Mouse (Mus musculus): ENCODE measurements around the gene Phf5a. TPM values are rescaled to one million over a fixed set of nuclear protein-coding genes. Genes with fewer than 3 reads are reported as not detected.

The Phf5a gene
- 41.5 and 48.5 TPM in 2 replicates for total RNA-seq (2014; rRNA removed)
- polyA plus RNA-seq (2015; fragmentation: Nextera tagmentation; extraction: Ambion mirVana): 107 and 112 TPM in 2 replicates

DNA sequence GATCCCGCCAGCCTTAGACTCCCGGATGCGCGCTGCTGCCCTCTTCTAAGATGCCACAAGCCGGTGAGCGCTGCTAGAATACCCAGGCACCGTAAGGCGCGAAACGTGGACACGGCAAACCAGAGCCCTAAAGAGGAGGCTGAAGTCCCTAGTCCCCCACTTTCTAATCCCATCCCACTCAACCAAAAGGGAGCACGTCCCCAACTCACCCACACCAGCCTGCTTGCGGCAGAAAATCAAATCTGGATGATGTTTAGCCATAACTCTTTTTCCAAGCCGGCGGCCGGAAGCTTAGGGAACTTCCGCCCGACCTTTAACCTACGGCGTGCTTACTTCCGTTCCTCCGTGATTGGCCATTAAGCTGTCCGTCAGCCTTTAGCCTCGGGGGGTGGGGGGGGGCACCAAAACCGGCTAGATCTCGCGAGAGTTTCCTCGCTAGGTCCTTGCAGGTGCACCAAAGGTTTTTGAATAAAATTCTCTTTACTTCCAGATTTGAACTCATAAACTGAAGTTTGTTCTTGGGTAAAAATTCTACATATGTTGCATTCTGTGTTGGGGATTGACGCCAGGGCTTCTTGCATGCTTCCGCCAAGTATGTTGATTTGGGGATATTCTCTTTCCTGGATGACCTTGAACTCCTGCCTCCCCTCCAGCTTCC lies at the start of gene Phf5a:
Gene Phf5a, minus strand, starts transcription at position 308 of the 658 bp plus-strand sequence.
- Histone ChIP-seq H3K9ac (peak within 1 kb of the TSS; percentile 69), H3K4me3 (ENCODE audit: low read depth, low read length) (peak within 1 kb of the TSS; percentile 54), H3K9me3 (ENCODE audit: low read length) (no peaks in the 10 kb centered on the region), H3K4me2 (ENCODE audit: low read depth) (peak within 1 kb of the TSS; percentile 67), H3K4me1 (ENCODE audit: insufficient read depth) (no peaks in the 10 kb centered on the region), H3K36me3 (ENCODE audit: insufficient read depth) (peaks cover 38% of the 10 kb centered on the region), H3K27me3 (ENCODE audit: insufficient read depth, low read length) (no peaks in the 10 kb centered on the region), H3K27ac (ENCODE audit: low read depth, low read length) (peak within 1 kb of the TSS; percentile 98)
- TF ChIP-seq CTCF (IDR thresholded peaks at IDR 0.05; ENCODE audit: low read depth): no peak
- 2% methylated on average over 30 of the region's 30 CpGs for WGBS
- peak; percentile 98 for DNase-seq
- peak; percentile 94 for ATAC-seq

GRCm38 (mm10) chr15:81921255-81921654 lies 49.5 kb upstream of the Phf5a start:
- no peak overlapping the region for H3K9ac ChIP-seq
- H3K36me3 ChIP-seq (ENCODE audit: insufficient read depth): peaks cover 25% of the 10 kb centered on the region
- H3K27ac ChIP-seq (ENCODE audit: low read depth, low read length): peak overlapping the region; percentile 71
- no peak overlapping the region for H3K4me3 ChIP-seq (ENCODE audit: low read depth, low read length)
- DNase-seq (no peak), ATAC-seq (no peak)
- no peak overlapping the region for H3K4me2 ChIP-seq (ENCODE audit: low read depth)
- TF ChIP-seq CTCF (IDR thresholded peaks at IDR 0.05; ENCODE audit: low read depth): no peak
- no peaks in the 10 kb centered on the region for H3K9me3 ChIP-seq (ENCODE audit: low read length)
- peaks cover 14% of the 10 kb centered on the region for H3K4me1 ChIP-seq (ENCODE audit: insufficient read depth)
- WGBS: 50% methylated on average over 5 of the region's 5 CpGs
- no peaks in the 10 kb centered on the region for H3K27me3 ChIP-seq (ENCODE audit: insufficient read depth, low read length)

- peak; percentile 37 for DNase-seq
- peak; percentile 63 for ATAC-seq
- H3K27me3 ChIP-seq (ENCODE audit: insufficient read depth, low read length): no peaks in the 10 kb centered on the region
- H3K36me3 ChIP-seq (ENCODE audit: insufficient read depth): peaks cover 31% of the 10 kb centered on the region
- H3K4me1 ChIP-seq (ENCODE audit: insufficient read depth): peaks cover 14% of the 10 kb centered on the region
- TF ChIP-seq CTCF (IDR thresholded peaks at IDR 0.05; ENCODE audit: low read depth): no peak
- H3K4me3 ChIP-seq (ENCODE audit: low read depth, low read length): no peak overlapping the region
- H3K27ac ChIP-seq (ENCODE audit: low read depth, low read length): peak overlapping the region; percentile 71
- H3K9me3 ChIP-seq (ENCODE audit: low read length): no peaks in the 10 kb centered on the region
- WGBS: 61% methylated on average over 10 of the region's 10 CpGs
- H3K9ac ChIP-seq: no peak overlapping the region
- no peak overlapping the region for H3K4me2 ChIP-seq (ENCODE audit: low read depth)
Observed at GRCm38 (mm10) chr15:81920546-81921217, 49.0 kb upstream of the Phf5a start.

GRCm38 (mm10) chr15:81919062-81919461 lies 47.4 kb upstream of the Phf5a start:
- H3K4me3 ChIP-seq (ENCODE audit: low read depth, low read length): no peak overlapping the region
- no peaks in the 10 kb centered on the region for H3K4me1 ChIP-seq (ENCODE audit: insufficient read depth)
- DNase-seq (no peak), ATAC-seq (no peak)
- WGBS: 85% methylated on average over 5 of the region's 5 CpGs
- no peak for TF ChIP-seq CTCF (IDR thresholded peaks at IDR 0.05; ENCODE audit: low read depth)
- H3K9ac ChIP-seq: no peak overlapping the region
- no peaks in the 10 kb centered on the region for H3K27me3 ChIP-seq (ENCODE audit: insufficient read depth, low read length)
- H3K27ac ChIP-seq (ENCODE audit: low read depth, low read length): no peak overlapping the region
- H3K9me3 ChIP-seq (ENCODE audit: low read length): no peaks in the 10 kb centered on the region
- H3K36me3 ChIP-seq (ENCODE audit: insufficient read depth): peaks cover 47% of the 10 kb centered on the region
- H3K4me2 ChIP-seq (ENCODE audit: low read depth): no peak overlapping the region

DNA sequence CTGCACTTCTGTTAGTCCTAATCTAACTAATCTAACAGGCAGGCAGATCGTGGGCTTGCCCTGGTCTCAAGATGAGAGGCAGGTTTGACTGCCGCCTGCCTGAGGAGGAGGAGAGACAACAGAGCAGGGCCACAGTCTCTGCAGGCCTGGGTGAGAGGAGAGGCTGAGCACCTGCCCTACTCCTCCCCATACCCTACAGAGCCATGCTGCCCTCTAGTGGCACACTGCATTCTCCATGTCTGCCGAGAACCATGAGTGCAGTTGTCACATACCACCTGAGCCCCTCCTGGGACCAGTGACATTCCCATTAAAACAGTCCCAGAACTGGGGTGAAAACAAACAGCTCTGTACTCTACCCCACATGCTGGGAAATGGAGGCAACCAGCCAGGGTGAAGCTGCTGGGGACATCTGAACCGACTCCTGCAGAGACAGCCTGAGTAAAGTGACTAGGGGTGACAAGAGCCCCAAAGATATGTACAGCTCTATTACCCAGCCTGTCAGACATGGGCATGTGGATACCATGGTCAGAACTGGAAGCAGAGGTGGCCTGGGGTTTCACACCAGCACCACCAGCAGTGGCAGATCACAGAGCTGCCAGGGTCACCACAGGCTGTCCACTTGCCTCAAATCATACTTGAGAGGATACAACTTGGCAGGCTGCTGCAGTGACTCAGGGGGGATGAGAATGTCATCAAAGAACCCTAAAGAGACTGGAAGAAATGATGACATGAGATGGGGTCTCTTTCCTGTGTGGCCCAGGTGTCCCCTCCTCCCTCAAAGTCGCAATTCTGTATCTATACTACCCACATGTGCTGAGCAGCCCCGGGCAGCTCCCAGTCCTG lies 46.1 kb upstream of the Phf5a start:
- no peak for ATAC-seq
- H3K36me3 ChIP-seq (ENCODE audit: insufficient read depth): peaks cover 55% of the 10 kb centered on the region

DNA sequence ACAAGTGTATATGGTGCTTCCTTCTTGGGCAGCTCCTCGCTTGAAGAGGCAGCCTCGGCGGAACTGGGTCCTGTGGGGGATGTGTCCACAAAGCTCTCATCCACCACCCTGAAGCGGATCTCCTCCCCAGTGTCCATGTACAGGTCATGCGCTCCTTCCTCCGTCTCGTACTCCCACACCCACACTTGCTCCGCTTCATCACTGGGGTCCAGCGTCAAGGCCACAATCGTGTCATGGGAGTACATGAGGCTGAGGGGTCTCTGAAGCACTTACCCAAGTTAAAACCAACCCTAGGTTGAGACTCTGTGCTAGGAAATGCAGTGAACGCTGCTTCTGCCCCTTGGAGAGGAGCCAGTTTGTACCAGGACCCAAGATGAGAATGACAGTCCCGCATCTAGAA lies 45.5 kb upstream of the Phf5a start:
- Histone ChIP-seq H3K4me3 (ENCODE audit: low read depth, low read length) (no peak overlapping the region), H3K4me2 (ENCODE audit: low read depth) (no peak overlapping the region), H3K36me3 (ENCODE audit: insufficient read depth) (peaks cover 61% of the 10 kb centered on the region), H3K27me3 (ENCODE audit: insufficient read depth, low read length) (no peaks in the 10 kb centered on the region), H3K27ac (ENCODE audit: low read depth, low read length) (no peak overlapping the region), H3K4me1 (ENCODE audit: insufficient read depth) (no peaks in the 10 kb centered on the region), H3K9ac (no peak overlapping the region), H3K9me3 (ENCODE audit: low read length) (no peaks in the 10 kb centered on the region)
- no peak for DNase-seq
- TF ChIP-seq CTCF (IDR thresholded peaks at IDR 0.05; ENCODE audit: low read depth): no peak
- no peak for ATAC-seq
- WGBS: 91% methylated on average over 12 of the region's 12 CpGs

More for the DNA sequence above, 46.1 kb upstream of the Phf5a start:
- TF ChIP-seq CTCF (IDR thresholded peaks at IDR 0.05; ENCODE audit: low read depth): peak; percentile 77
- WGBS: 52% methylated on average over 6 of the region's 6 CpGs
- Histone ChIP-seq H3K4me1 (ENCODE audit: insufficient read depth) (no peaks in the 10 kb centered on the region), H3K27me3 (ENCODE audit: insufficient read depth, low read length) (no peaks in the 10 kb centered on the region), H3K9ac (no peak overlapping the region), H3K4me2 (ENCODE audit: low read depth) (no peak overlapping the region), H3K9me3 (ENCODE audit: low read length) (no peaks in the 10 kb centered on the region), H3K27ac (ENCODE audit: low read depth, low read length) (no peak overlapping the region), H3K4me3 (ENCODE audit: low read depth, low read length) (no peak overlapping the region)
- DNase-seq: peak; percentile 39
